Mouse (Mus musculus) neural tube, embryonic 15.5 days (tissue): ENCODE data around the gene Serpinb1b. TPM values are rescaled to one million over a fixed set of nuclear protein-coding genes. Genes with fewer than 3 reads are reported as not detected.
A peak's percentile ranks its signal among the peaks of the same experiment; 100 is the strongest.
"Not testable (repeated sequence)": the region's sequence is repeated elsewhere in the genome, so short reads cannot be mapped to it uniquely, and the experiment has no call there.

Experiments
- ATAC-seq: fragments of 200-750 bp; cut with Nextera tagmentation; 2 replicates; pipeline ENCODE4 v1.8.0; 2017; ENCODE audit warnings: mild to moderate bottlenecking, moderate TSS enrichment, moderate library complexity; ENCODE audit not compliant: low FRiP score
- H3K27ac ChIP-seq: fragments of 300-500 bp; sonication (generic); replicated peaks from 2 replicates; pipeline ENCODE4 v1.5.1; 2015; ENCODE audit warnings: mild to moderate bottlenecking, inconsistent platforms
- H3K27me3 ChIP-seq: fragments of 300-500 bp; sonication (generic); replicated peaks from 2 replicates; pipeline ENCODE4 v1.6.1; 2015; ENCODE audit warnings: inconsistent platforms
- H3K36me3 ChIP-seq: fragments of 300-500 bp; sonication (generic); 2 replicates; pipeline ENCODE4 v1.6.1; 2015; ENCODE audit warnings: inconsistent platforms
- H3K4me1 ChIP-seq: fragments of 300-500 bp; sonication (generic); 2 replicates; pipeline ENCODE4 v1.6.1; 2015; ENCODE audit warnings: inconsistent platforms
- H3K4me2 ChIP-seq: fragments of 300-500 bp; sonication (generic); 2 replicates; pipeline ENCODE4 v1.6.1; 2015; ENCODE audit warnings: inconsistent platforms, mild to moderate bottlenecking, moderate library complexity
- H3K4me3 ChIP-seq: fragments of 300-500 bp; sonication (generic); replicated peaks from 2 replicates; pipeline ENCODE4 v1.5.1; 2015; ENCODE audit warnings: mild to moderate bottlenecking, inconsistent platforms
- H3K9ac ChIP-seq: fragments of 300-500 bp; sonication (generic); replicated peaks from 2 replicates; pipeline ENCODE4 v1.6.1; 2015; ENCODE audit warnings: mild to moderate bottlenecking, inconsistent platforms
- H3K9me3 ChIP-seq: fragments of 300-500 bp; sonication (generic); replicated peaks from 2 replicates; pipeline ENCODE4 v1.6.1; 2016; ENCODE audit warnings: inconsistent platforms
- WGBS: fragments of 180-500 bp; shearing (Covaris S2); methylation state at CpG from one replicate; pipeline ENCODE4 v1.1.7; 2015; ENCODE audit warnings: mixed read lengths; 5-methylcytosine and 5-hydroxymethylcytosine counted together
- polyA plus RNA-seq: library from polyadenylated mRNA; unstranded; fragments of >200 nt; fragmentation: Nextera tagmentation; extraction: Ambion mirVana; gene quantifications from 2 replicates; pipeline ENCODE4 v1.2.1, GENCODE M21; 2015

Serpinb1b gene
- 37.2 and 42.1 TPM in 2 replicates for polyA plus RNA-seq

DNA sequence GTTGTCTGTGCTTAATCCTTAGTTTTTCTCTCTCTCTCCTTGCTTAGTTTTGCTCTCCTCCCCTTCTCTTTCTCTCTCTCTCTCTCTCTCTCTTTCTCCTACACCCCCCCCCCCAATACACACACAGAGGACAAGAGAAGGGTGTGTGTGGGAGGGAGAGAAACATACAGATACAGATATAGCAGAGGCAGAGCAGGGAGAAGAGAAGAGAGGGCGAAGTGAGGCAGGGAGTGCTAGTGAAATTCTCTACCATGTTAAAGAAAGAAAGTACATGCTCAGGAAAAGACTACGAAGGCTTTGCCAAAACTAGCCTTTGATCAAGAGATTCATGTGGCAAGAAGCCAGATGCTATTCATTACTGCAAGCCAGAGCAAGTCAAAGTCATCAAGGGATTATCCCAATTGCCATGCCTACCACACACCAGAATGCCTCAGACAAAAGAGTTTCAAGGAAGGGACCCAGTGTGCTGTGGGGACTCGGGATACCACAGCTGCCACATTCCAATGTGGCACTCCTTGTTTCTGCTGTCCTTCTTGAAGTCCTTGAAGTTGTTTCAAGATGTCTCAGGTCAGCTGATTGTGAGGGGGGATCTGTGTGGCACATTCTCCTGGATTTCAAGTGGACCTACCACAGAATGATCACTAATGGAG, at the start of gene Serpinb1b:
Serpinb1b (plus strand) TSS at position 520 of the 650 bp plus-strand sequence.
- Histone ChIP-seq H3K4me1 (no peaks in the 10 kb centered on the region), H3K36me3 (no peaks in the 10 kb centered on the region), H3K9ac (no peak within 1 kb of the TSS), H3K27me3 (no peaks in the 10 kb centered on the region), H3K9me3 (no peaks in the 10 kb centered on the region), H3K4me2 (peak within 1 kb of the TSS; percentile 34), H3K27ac (no peak within 1 kb of the TSS), H3K4me3 (no peak within 1 kb of the TSS)
- 64% methylated on average over 3 of the region's 3 CpGs for WGBS
- no peak for ATAC-seq

DNA sequence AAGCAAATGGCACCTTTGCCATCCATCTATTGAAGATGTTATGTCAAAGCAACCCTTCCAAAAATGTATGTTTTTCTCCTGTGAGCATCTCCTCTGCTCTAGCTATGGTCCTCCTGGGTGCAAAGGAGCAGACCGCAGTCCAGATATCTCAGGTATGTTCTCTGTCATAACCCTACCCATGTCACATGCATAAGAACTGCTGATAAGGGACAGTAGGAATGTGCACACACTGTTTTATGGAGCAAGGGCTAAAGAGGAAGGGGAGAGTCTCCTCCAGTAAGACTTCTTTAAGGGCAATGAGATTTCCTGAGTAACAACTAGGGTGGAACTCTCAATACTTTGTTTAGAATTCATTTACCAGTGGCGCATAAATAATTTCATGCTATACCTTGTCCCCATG, 48.9 kb upstream of the Serpinb1b start:
- H3K36me3 ChIP-seq, H3K4me1 ChIP-seq, H3K27ac ChIP-seq, H3K27me3 ChIP-seq, ATAC-seq, H3K9me3 ChIP-seq, H3K4me3 ChIP-seq, H3K4me2 ChIP-seq, H3K9ac ChIP-seq: not testable (repeated sequence)
- 96% methylated on average over 2 of the region's 2 CpGs for WGBS

DNA sequence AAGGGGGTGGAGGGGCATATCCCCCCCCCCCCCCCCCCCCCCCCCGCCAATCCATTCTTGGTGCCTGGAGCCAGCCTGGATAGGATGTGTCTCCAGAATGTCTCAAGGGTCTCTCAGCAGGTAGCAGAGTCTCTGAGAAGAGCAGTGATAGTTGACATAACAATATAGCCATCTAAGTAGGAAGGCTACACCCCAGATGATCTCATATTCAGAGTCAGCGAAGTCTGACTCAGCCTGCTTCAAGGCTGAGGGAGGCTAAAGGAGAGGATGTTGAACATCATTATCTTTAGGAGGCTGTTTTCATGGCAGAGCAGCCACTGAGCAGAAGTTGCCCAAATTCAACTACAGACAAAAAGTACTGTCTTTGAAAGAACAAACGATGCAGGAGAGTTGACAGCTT, 48.1 kb upstream of the Serpinb1b start:
- Histone ChIP-seq H3K4me2 (no peak overlapping the region), H3K36me3 (no peaks in the 10 kb centered on the region), H3K9ac (no peak overlapping the region), H3K4me1 (no peaks in the 10 kb centered on the region; the same call in 1 of the 2 replicates), H3K27me3 (no peaks in the 10 kb centered on the region), H3K4me3 (no peak overlapping the region), H3K9me3 (no peaks in the 10 kb centered on the region), H3K27ac (no peak overlapping the region)
- no peak for ATAC-seq
- WGBS, result 76% methylated on average over 3 of the region's 3 CpGs

DNA sequence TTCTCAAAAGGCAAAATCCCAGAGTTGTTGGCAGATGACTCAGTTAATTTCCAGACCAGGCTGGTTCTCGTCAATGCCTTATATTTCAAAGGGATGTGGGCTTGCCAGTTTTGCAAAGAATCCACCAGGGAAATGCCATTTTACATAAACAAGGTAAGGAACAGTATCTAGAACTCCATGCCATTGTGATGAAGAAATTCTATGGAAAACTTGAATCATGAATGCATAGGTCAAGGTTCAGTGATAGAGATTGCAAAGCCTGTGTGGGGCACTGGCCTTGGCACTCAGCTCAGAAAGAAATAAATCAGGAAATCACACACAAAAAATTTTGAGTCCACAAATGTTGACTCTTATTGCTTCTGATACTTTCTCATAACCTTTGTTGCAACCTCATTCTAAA, 42.9 kb upstream of the Serpinb1b start:
- 82% methylated on average over 1 of the region's 1 CpGs for WGBS
- no peak for ATAC-seq

DNA sequence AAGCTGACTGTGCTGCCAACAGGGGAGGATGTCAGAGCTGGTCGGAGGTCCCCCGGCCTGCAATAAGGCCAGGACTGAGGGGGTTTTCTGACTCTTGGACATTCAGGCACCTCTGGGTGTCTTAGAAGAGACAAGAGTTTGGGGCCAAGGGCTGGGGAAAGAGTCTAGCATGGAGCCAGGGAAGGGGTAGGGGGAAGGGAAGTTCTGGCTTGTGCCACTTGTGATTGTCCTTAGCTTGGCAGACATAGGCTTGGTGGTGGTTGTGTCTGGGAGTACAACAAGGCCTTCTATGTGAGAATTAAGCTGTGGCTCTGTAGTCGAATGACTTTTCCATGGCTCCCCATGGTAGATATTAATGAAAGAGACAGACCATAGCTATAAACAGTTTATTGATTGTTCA, 34.8 kb upstream of the Serpinb1b start:
- Histone ChIP-seq H3K4me3 (no peak overlapping the region), H3K9me3 (no peaks in the 10 kb centered on the region), H3K4me2 (no peak overlapping the region), H3K36me3 (no peaks in the 10 kb centered on the region), H3K27me3 (no peaks in the 10 kb centered on the region), H3K9ac (no peak overlapping the region), H3K4me1 (no peaks in the 10 kb centered on the region), H3K27ac (no peak overlapping the region)
- 94% methylated on average over 3 of the region's 3 CpGs for WGBS
- no peak for ATAC-seq

More for the DNA sequence above, 42.9 kb upstream of the Serpinb1b start:
- Histone ChIP-seq H3K9me3 (no peaks in the 10 kb centered on the region), H3K27ac (no peak overlapping the region), H3K4me2 (no peak overlapping the region), H3K36me3 (no peaks in the 10 kb centered on the region), H3K4me1 (no peaks in the 10 kb centered on the region), H3K4me3 (no peak overlapping the region), H3K27me3 (no peaks in the 10 kb centered on the region), H3K9ac (no peak overlapping the region)

DNA sequence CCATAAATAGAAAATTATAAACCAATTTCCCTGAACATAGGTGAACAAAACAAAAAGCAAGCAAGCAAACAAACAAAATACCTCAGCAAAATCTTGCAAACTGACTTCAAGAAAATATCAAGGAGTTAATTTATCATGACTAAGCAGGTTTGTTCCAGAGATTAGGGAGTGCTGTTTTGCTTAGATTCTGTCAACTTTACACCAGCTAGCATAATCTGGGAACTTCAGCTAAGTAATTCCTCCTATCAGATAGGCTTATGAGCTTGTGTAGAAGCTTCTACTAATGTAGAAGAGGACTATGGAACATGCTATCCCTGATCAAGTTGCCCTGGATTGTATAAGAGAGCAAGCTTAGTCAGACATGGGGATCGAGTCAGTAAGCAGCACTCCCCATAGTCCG, 31.1 kb upstream of the Serpinb1b start:
- no peak overlapping the region for H3K27ac ChIP-seq
- no peaks in the 10 kb centered on the region for H3K27me3 ChIP-seq
- no peak overlapping the region for H3K4me3 ChIP-seq
- no peak overlapping the region for H3K9ac ChIP-seq
- H3K4me1 ChIP-seq, result no peaks in the 10 kb centered on the region
- H3K36me3 ChIP-seq, result no peaks in the 10 kb centered on the region
- WGBS, result 93% methylated on average over 2 of the region's 2 CpGs
- no peaks in the 10 kb centered on the region for H3K9me3 ChIP-seq
- no peak overlapping the region for H3K4me2 ChIP-seq
- ATAC-seq, result no peak

DNA sequence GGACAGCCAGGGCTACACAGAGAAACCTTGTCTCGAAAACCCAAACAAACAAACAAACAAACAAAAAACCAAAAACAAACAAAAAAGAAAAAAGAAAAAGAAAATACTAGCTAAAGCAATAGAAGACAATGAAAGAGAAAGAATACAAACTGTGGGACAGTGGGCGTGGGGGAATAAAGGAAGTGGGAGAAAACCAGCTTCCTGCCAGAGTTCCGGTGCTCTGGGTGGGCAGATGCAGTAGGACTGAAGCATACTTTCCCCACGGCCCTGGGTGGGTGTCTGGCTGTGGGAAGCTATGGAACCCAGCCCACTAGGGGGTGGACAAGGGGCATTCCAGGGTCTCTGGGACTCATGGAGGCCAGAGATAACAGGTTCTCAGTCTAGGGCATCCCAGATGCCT, 30.2 kb upstream of the Serpinb1b start:
- H3K4me1 ChIP-seq, result no peaks in the 10 kb centered on the region
- WGBS, result 89% methylated on average over 4 of the region's 4 CpGs
- H3K4me2 ChIP-seq, result no peak overlapping the region
- H3K27me3 ChIP-seq, result no peaks in the 10 kb centered on the region
- no peak overlapping the region for H3K4me3 ChIP-seq
- H3K9me3 ChIP-seq, result no peaks in the 10 kb centered on the region
- H3K9ac ChIP-seq, result no peak overlapping the region
- H3K27ac ChIP-seq, result no peak overlapping the region
- ATAC-seq, result no peak
- H3K36me3 ChIP-seq, result no peaks in the 10 kb centered on the region

DNA sequence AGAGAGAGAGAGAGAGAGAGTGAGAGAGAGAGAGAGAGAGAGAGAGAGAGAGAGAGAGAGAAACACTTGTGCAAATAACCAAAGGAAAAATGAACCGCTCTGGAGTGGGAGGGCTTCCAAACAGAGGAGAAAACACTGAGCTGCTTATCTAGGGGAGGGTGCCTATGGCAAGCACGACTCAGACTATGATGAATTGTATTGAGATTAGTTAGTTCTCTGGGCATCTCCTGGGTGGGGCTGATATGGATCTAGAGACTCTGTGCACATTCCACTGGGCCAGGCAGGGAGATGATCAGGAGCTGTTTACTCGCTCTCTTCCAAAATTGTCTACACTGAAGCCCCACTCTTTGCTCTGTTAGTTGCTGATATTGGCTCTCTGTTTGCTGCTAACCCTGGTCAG, 26.7 kb upstream of the Serpinb1b start:
- H3K4me1 ChIP-seq, result no peaks in the 10 kb centered on the region
- H3K9me3 ChIP-seq, result no peaks in the 10 kb centered on the region
- no peak overlapping the region for H3K9ac ChIP-seq
- no peak for ATAC-seq
- no peak overlapping the region for H3K4me2 ChIP-seq
- no peaks in the 10 kb centered on the region for H3K36me3 ChIP-seq
- no peaks in the 10 kb centered on the region for H3K27me3 ChIP-seq
- H3K4me3 ChIP-seq, result no peak overlapping the region
- 84% methylated on average over 3 of the region's 3 CpGs for WGBS
- H3K27ac ChIP-seq, result no peak overlapping the region

DNA sequence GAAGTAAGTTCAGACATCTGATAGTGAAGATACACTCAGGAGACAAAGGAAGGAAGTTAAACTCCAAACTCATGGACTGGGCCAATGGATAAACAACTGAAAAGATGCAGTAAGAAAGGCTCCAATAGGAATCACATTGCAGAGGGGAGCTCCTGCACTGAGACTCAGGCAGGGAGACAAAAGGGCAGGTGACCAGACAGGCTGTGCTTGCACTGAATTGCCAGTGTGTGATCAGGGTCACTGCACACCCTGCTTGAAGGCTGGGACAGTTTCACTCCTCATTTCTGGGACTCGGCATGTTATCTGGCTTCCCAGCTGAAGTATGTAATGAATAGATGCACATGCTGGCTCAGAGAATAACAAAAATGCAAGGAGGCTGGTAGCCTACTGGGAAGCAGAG, 15.3 kb upstream of the Serpinb1b start:
- no peaks in the 10 kb centered on the region for H3K4me1 ChIP-seq
- no peak for ATAC-seq
- H3K4me3 ChIP-seq, result no peak overlapping the region
- H3K9me3 ChIP-seq, result no peaks in the 10 kb centered on the region
- H3K36me3 ChIP-seq, result no peaks in the 10 kb centered on the region
- H3K4me2 ChIP-seq, result no peak overlapping the region
- 86% methylated on average over 1 of the region's 1 CpGs for WGBS
- no peak overlapping the region for H3K9ac ChIP-seq
- H3K27ac ChIP-seq, result no peak overlapping the region
- H3K27me3 ChIP-seq, result no peaks in the 10 kb centered on the region

DNA sequence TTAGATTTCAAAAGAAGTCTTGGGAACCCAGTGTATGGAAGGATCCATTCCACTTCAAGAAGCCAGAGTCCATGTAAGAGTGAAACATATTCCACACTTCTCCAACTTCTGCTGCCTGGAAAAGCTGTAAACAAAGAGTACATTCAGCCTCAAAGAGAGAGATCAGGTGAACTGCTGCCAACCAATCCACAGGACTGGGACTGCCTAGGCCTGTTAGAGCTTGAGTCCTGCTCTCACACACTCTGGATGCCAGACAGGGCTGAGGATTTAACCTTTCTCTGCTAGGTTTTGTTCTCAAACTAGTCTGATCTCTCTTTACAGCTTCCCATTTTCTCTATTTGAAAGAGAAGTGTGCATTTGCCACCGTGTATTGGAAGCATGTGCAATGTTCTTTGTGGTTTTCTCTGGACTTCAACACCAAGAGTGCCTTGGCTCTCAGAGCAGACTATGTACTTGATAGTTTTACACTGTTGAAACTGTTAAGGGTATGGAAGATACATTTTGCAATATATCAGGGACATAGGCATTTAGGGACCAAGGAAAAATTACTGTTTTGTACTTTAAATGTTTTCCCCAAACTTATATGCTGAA, 10.9 kb upstream of the Serpinb1b start:
- Histone ChIP-seq H3K27me3 (no peaks in the 10 kb centered on the region), H3K9me3 (no peaks in the 10 kb centered on the region), H3K4me3 (no peak overlapping the region), H3K9ac (no peak overlapping the region), H3K4me2 (no peak overlapping the region), H3K36me3 (no peaks in the 10 kb centered on the region), H3K4me1 (no peaks in the 10 kb centered on the region), H3K27ac (no peak overlapping the region)
- 76% methylated on average over 1 of the region's 1 CpGs for WGBS
- no peak for ATAC-seq

DNA sequence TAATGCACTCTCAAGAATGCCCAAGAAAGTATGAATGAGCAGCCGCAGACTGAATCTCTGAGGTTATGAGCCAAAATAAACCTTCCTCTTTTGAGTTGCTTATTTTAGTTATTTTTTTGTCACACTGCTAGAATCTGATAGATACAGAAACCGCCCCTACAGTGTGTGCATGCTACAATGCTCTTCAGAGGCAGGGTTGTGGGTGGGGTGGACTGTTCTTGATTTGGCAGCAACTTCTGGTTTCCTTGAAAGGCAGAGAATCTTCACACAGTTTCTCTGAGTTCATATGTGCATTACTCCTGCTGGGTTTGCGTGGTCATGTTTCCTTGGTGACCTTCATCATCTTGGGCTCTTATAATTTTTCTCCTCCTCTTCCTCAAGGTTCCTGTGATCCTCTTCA, 10.2 kb upstream of the Serpinb1b start:
- H3K4me1 ChIP-seq, result no peaks in the 10 kb centered on the region
- H3K9me3 ChIP-seq, result no peaks in the 10 kb centered on the region
- H3K4me2 ChIP-seq, result no peak overlapping the region
- WGBS, result 91% methylated on average over 3 of the region's 3 CpGs
- H3K4me3 ChIP-seq, result no peak overlapping the region
- no peak overlapping the region for H3K9ac ChIP-seq
- H3K36me3 ChIP-seq, result no peaks in the 10 kb centered on the region
- no peak overlapping the region for H3K27ac ChIP-seq
- no peak for ATAC-seq
- no peaks in the 10 kb centered on the region for H3K27me3 ChIP-seq

DNA sequence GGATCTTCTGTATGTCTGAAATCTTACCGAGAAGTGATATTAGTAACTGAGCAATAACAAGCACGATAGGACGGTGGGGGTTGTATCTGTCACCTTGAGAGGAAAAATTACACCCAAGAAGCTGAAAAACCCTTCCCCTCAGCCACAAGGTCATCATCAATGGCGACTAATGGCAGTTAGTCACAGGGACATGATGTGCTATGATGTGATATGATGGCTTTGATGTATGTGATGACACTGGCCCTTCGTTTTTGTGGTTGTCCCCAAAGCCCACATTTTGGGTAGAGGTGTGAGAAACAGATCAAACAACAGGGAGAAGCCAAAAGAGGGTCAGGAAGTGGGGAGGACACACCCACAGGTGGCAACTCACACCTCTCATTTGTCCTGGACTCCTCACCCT, 6.6 kb upstream of the Serpinb1b start:
- Histone ChIP-seq H3K4me2 (no peak overlapping the region), H3K27ac (no peak overlapping the region), H3K36me3 (no peaks in the 10 kb centered on the region), H3K9me3 (no peaks in the 10 kb centered on the region), H3K9ac (no peak overlapping the region), H3K4me3 (no peak overlapping the region), H3K27me3 (no peaks in the 10 kb centered on the region), H3K4me1 (no peaks in the 10 kb centered on the region)
- 82% methylated on average over 5 of the region's 5 CpGs for WGBS
- no peak for ATAC-seq
